Mouse (Mus musculus): ENCODE results near the gene Scn5a. TPM values are rescaled to one million over a fixed set of nuclear protein-coding genes. Genes with fewer than 3 reads are reported as not detected.

Gene Scn5a
- total and polyA plus RNA-seq, 3 experiments = 101 to 173 (median 161) TPM

- Histone ChIP-seq H3K79me2 (replicated peaks; ENCODE audit: control insufficient read depth, insufficient read depth, low read length) (no peaks in the 10 kb centered on the region), H3K36me3 (ENCODE audit: control insufficient read depth, insufficient read depth, low read length) (no peaks in the 10 kb centered on the region), H3K4me3 (no peak overlapping the region), H3K4me1 (ENCODE audit: control insufficient read depth, insufficient read depth, low read length) (0 out of 2 replicates have a peak, but pooled peaks cover 2% of the 10 kb centered on the region), H3K9ac (ENCODE audit: low read depth, low read length) (no peak overlapping the region), H3K27ac (no peak overlapping the region), H3K27me3 (ENCODE audit: control insufficient read depth, insufficient read depth, low read length) (peaks cover 6% of the 10 kb centered on the region; the same call in 1 of the 2 replicates)
- no peak for TF ChIP-seq CTCF (IDR thresholded peaks at IDR 0.05)
- no peak for TF ChIP-seq POLR2A (IDR thresholded peaks at IDR 0.05; ENCODE audit: insufficient read depth, low read depth, low read length)
- no peak for TF ChIP-seq EP300 (IDR thresholded peaks at IDR 0.05; ENCODE audit: insufficient read depth, low read depth, low read length)
- DNase-seq = no peak
- WGBS = 91% methylated on average over 17 of the region's 17 CpGs
- intact Hi-C loops (cut with DNase I) = loop anchor here (1.0 kb wide), 1 partner anchor 120 kb away; no protein-coding TSS in a partner anchor
Observed at GRCm38 (mm10) chr9:119580187-119580586, 1.4 kb upstream of the Scn5a start.

GRCm38 (mm10) chr9:119578311-119578635 is 543 bp downstream of the Scn5a start:
- Histone ChIP-seq H3K27ac (peak overlapping the region; percentile 81), H3K9ac (ENCODE audit: low read depth, low read length) (peak overlapping the region; percentile 92), H3K4me1 (ENCODE audit: control insufficient read depth, insufficient read depth, low read length) (peaks cover 2% of the 10 kb centered on the region; the same call in 1 of the 2 replicates), H3K36me3 (ENCODE audit: control insufficient read depth, insufficient read depth, low read length) (no peaks in the 10 kb centered on the region), H3K4me3 (peak overlapping the region; percentile 56), H3K27me3 (ENCODE audit: control insufficient read depth, insufficient read depth, low read length) (peaks cover 6% of the 10 kb centered on the region; the same call in 1 of the 2 replicates), H3K79me2 (replicated peaks; ENCODE audit: control insufficient read depth, insufficient read depth, low read length) (no peaks in the 10 kb centered on the region)
- 1% methylated on average over 24 of the region's 24 CpGs for WGBS
- no peak for DNase-seq
- no peak for TF ChIP-seq CTCF (IDR thresholded peaks at IDR 0.05)
- TF ChIP-seq EP300 (IDR thresholded peaks at IDR 0.05; ENCODE audit: insufficient read depth, low read depth, low read length) = no peak
- no peak for TF ChIP-seq POLR2A (IDR thresholded peaks at IDR 0.05; ENCODE audit: insufficient read depth, low read depth, low read length)
- intact Hi-C loops (cut with DNase I) = loop anchor here (2.0 to 10.0 kb wide), 2 partner anchors 19 to 63 kb away; no protein-coding TSS in a partner anchor

- H3K27me3 ChIP-seq (ENCODE audit: control insufficient read depth, insufficient read depth, low read length) = peaks cover 6% of the 10 kb centered on the region; the same call in 1 of the 2 replicates
- peak overlapping the region; percentile 81 for H3K27ac ChIP-seq
- intact Hi-C loops (cut with DNase I) = loop anchor here (10.0 kb wide), 1 partner anchor 62 kb away; no protein-coding TSS in a partner anchor
- no peaks in the 10 kb centered on the region for H3K79me2 ChIP-seq (replicated peaks; ENCODE audit: control insufficient read depth, insufficient read depth, low read length)
- 61% methylated on average over 2 of the region's 2 CpGs for WGBS
- DNase-seq = peak in 1 of 2 experiments; percentile 39
- peak overlapping the region; percentile 56 for H3K4me3 ChIP-seq
- no peak overlapping the region for H3K9ac ChIP-seq (ENCODE audit: low read depth, low read length)
- no peaks in the 10 kb centered on the region for H3K36me3 ChIP-seq (ENCODE audit: control insufficient read depth, insufficient read depth, low read length)
- peaks cover 3% of the 10 kb centered on the region; the same call in 1 of the 2 replicates for H3K4me1 ChIP-seq (ENCODE audit: control insufficient read depth, insufficient read depth, low read length)
- no peak for TF ChIP-seq EP300 (IDR thresholded peaks at IDR 0.05; ENCODE audit: insufficient read depth, low read depth, low read length)
- TF ChIP-seq POLR2A (IDR thresholded peaks at IDR 0.05; ENCODE audit: insufficient read depth, low read depth, low read length) = peak; percentile 41; the same call in 1 of the 2 replicates
Observed at GRCm38 (mm10) chr9:119576977-119577376, 1.8 kb downstream of the Scn5a start.

- intact Hi-C loops (cut with DNase I) = loop anchor here (10.0 kb wide), 1 partner anchor 61 kb away; no protein-coding TSS in a partner anchor
Observed at GRCm38 (mm10) chr9:119575732-119576131, 3.1 kb downstream of the Scn5a start.

GRCm38 (mm10) chr9:119574366-119574765 is 4.5 kb downstream of the Scn5a start:
- WGBS = 47% methylated on average over 7 of the region's 7 CpGs
- no peaks in the 10 kb centered on the region for H3K79me2 ChIP-seq (replicated peaks; ENCODE audit: control insufficient read depth, insufficient read depth, low read length)
- TF ChIP-seq CTCF (IDR thresholded peaks at IDR 0.05) (no peak), EP300 (IDR thresholded peaks at IDR 0.05; ENCODE audit: insufficient read depth, low read depth, low read length) (peak; percentile 42; the same call in 1 of the 2 replicates), POLR2A (IDR thresholded peaks at IDR 0.05; ENCODE audit: insufficient read depth, low read depth, low read length) (peak; percentile 57; the same call in 1 of the 2 replicates)
- peak in 1 of 2 experiments; percentile 81 for DNase-seq
- H3K4me1 ChIP-seq (ENCODE audit: control insufficient read depth, insufficient read depth, low read length) = peaks cover 3% of the 10 kb centered on the region; the same call in 1 of the 2 replicates
- no peak overlapping the region for H3K4me3 ChIP-seq
- no peak overlapping the region for H3K9ac ChIP-seq (ENCODE audit: low read depth, low read length)
- H3K27ac ChIP-seq = peak overlapping the region; percentile 82
- peaks cover 6% of the 10 kb centered on the region; the same call in 1 of the 2 replicates for H3K27me3 ChIP-seq (ENCODE audit: control insufficient read depth, insufficient read depth, low read length)
- intact Hi-C loops (cut with DNase I) = loop anchor here (10.0 kb wide), 1 partner anchor 60 kb away; no protein-coding TSS in a partner anchor
- no peaks in the 10 kb centered on the region for H3K36me3 ChIP-seq (ENCODE audit: control insufficient read depth, insufficient read depth, low read length)

More at GRCm38 (mm10) chr9:119575732-119576131, 3.1 kb downstream of the Scn5a start:
- 46% methylated on average over 9 of the region's 9 CpGs for WGBS
- no peak overlapping the region for H3K9ac ChIP-seq (ENCODE audit: low read depth, low read length)
- TF ChIP-seq POLR2A (IDR thresholded peaks at IDR 0.05; ENCODE audit: insufficient read depth, low read depth, low read length) (no peak), CTCF (IDR thresholded peaks at IDR 0.05) (no peak), EP300 (IDR thresholded peaks at IDR 0.05; ENCODE audit: insufficient read depth, low read depth, low read length) (no peak)
- no peak for DNase-seq
- no peak overlapping the region; the same call in 1 of the 2 replicates for H3K4me3 ChIP-seq
- no peaks in the 10 kb centered on the region for H3K79me2 ChIP-seq (replicated peaks; ENCODE audit: control insufficient read depth, insufficient read depth, low read length)
- H3K36me3 ChIP-seq (ENCODE audit: control insufficient read depth, insufficient read depth, low read length) = no peaks in the 10 kb centered on the region
- H3K4me1 ChIP-seq (ENCODE audit: control insufficient read depth, insufficient read depth, low read length) = peaks cover 3% of the 10 kb centered on the region; the same call in 1 of the 2 replicates
- peak overlapping the region; percentile 82; the same call in 1 of the 2 replicates for H3K27ac ChIP-seq
- H3K27me3 ChIP-seq (ENCODE audit: control insufficient read depth, insufficient read depth, low read length) = peaks cover 6% of the 10 kb centered on the region; the same call in 1 of the 2 replicates

- no peak for TF ChIP-seq POLR2A (IDR thresholded peaks at IDR 0.05; ENCODE audit: insufficient read depth, low read depth, low read length)
- no peak for TF ChIP-seq CTCF (IDR thresholded peaks at IDR 0.05)
- TF ChIP-seq EP300 (IDR thresholded peaks at IDR 0.05; ENCODE audit: insufficient read depth, low read depth, low read length) = no peak
- 33% methylated on average over 14 of the region's 14 CpGs for WGBS
- no peaks in the 10 kb centered on the region; the same call in 1 of the 2 replicates for H3K79me2 ChIP-seq (replicated peaks; ENCODE audit: control insufficient read depth, insufficient read depth, low read length)
- 0 out of 2 replicates have a peak overlapping the region, but pooled peaks have one; percentile 26 for H3K9ac ChIP-seq (ENCODE audit: low read depth, low read length)
- peaks cover 4% of the 10 kb centered on the region; the same call in 1 of the 2 replicates for H3K4me1 ChIP-seq (ENCODE audit: control insufficient read depth, insufficient read depth, low read length)
- H3K27me3 ChIP-seq (ENCODE audit: control insufficient read depth, insufficient read depth, low read length) = no peaks in the 10 kb centered on the region
- H3K27ac ChIP-seq = peak overlapping the region; percentile 82
- no peak overlapping the region for H3K4me3 ChIP-seq
- no peaks in the 10 kb centered on the region for H3K36me3 ChIP-seq (ENCODE audit: control insufficient read depth, insufficient read depth, low read length)
- DNase-seq = no peak
- intact Hi-C loops (cut with DNase I) = loop anchor here (10.0 kb wide), 1 partner anchor 58 kb away; no protein-coding TSS in a partner anchor
Observed at GRCm38 (mm10) chr9:119573009-119573408, 5.8 kb downstream of the Scn5a start.
